Mouse (Mus musculus) cerebellum, adult 9-10 months (tissue): ENCODE data around the gene Gm8909.
"Not testable (repeated sequence)": the region's sequence is repeated elsewhere in the genome, so short reads cannot be mapped to it uniquely, and the experiment has no call there.

ENCODE experiments used
- DNase-seq: peaks from one replicate; pipeline ENCODE4 v3.0.0; 2022

The Gm8909 gene

GRCm38 (mm10) chr17:36161129-36162051 is 6.9 kb downstream of the Gm8909 start:
- DNase-seq = no peak

GRCm38 (mm10) chr17:36158264-36158663 is 10.1 kb downstream of the Gm8909 start:
- DNase-seq = not testable (repeated sequence)

- DNase-seq = not testable (repeated sequence)
These were observed 10.6 kb downstream of the Gm8909 start for GRCm38 (mm10) chr17:36157782-36158181.

GRCm38 (mm10) chr17:36154271-36155149 is 13.8 kb downstream of the Gm8909 start:
- no peak for DNase-seq

GRCm38 (mm10) chr17:36151200-36151599 is 17.1 kb downstream of the Gm8909 start:
- DNase-seq = not testable (repeated sequence)

GRCm38 (mm10) chr17:36148468-36148867 is 19.9 kb downstream of the Gm8909 start:
- DNase-seq = not testable (repeated sequence)

GRCm38 (mm10) chr17:36146937-36147336 is 21.4 kb downstream of the Gm8909 start:
- not testable (repeated sequence) for DNase-seq

GRCm38 (mm10) chr17:36145861-36146156 is 22.5 kb downstream of the Gm8909 start:
- DNase-seq = not testable (repeated sequence)

- no peak for DNase-seq
These were observed 23.1 kb downstream of the Gm8909 start for GRCm38 (mm10) chr17:36145111-36145860.

- not testable (repeated sequence) for DNase-seq
These were observed 32.0 kb downstream of the Gm8909 start for GRCm38 (mm10) chr17:36136299-36136848.

GRCm38 (mm10) chr17:36135421-36136231 is 32.7 kb downstream of the Gm8909 start:
- DNase-seq = not testable (repeated sequence)

- no peak for DNase-seq
These were observed 36.6 kb downstream of the Gm8909 start for GRCm38 (mm10) chr17:36131516-36132265.

GRCm38 (mm10) chr17:36128968-36129817 is 39.1 kb downstream of the Gm8909 start, which contains the start of gene Gm7030:
Gm7030 (minus strand) TSS chr17:36129425.
- not testable (repeated sequence) for DNase-seq

- not testable (repeated sequence) for DNase-seq
These were observed 39.8 kb downstream of the Gm8909 start for GRCm38 (mm10) chr17:36128525-36128924.

GRCm38 (mm10) chr17:36124111-36124510 is 44.2 kb downstream of the Gm8909 start:
- not testable (repeated sequence) for DNase-seq

GRCm38 (mm10) chr17:36121352-36122020 is 46.9 kb downstream of the Gm8909 start, which contains the start of gene Gm19684:
Gm19684 (plus strand) TSS chr17:36121678.
- peak; percentile 34 for DNase-seq

- not testable (repeated sequence) for DNase-seq
These were observed 47.5 kb downstream of the Gm8909 start for GRCm38 (mm10) chr17:36120839-36121238.

GRCm38 (mm10) chr17:36116545-36116944 is 51.8 kb downstream of the Gm8909 start:
- DNase-seq = not testable (repeated sequence)
